Mouse (Mus musculus) right cerebral cortex, postnatal 25 days (tissue): Measurements from ENCODE around the gene Nat9.

Experiments used
- DNase-seq: peaks from one replicate; pipeline ENCODE4 v3.0.0; 2022

Gene Nat9

GRCm38 (mm10) chr11:115150741-115151254 lies 36.9 kb downstream of the Nat9 start:
- no peak for DNase-seq

- DNase-seq, result no peak
Measured at GRCm38 (mm10) chr11:115147813-115148212, 39.8 kb downstream of the Nat9 start.

GRCm38 (mm10) chr11:115141970-115142369 lies 45.7 kb downstream of the Nat9 start:
- no peak for DNase-seq

DNA sequence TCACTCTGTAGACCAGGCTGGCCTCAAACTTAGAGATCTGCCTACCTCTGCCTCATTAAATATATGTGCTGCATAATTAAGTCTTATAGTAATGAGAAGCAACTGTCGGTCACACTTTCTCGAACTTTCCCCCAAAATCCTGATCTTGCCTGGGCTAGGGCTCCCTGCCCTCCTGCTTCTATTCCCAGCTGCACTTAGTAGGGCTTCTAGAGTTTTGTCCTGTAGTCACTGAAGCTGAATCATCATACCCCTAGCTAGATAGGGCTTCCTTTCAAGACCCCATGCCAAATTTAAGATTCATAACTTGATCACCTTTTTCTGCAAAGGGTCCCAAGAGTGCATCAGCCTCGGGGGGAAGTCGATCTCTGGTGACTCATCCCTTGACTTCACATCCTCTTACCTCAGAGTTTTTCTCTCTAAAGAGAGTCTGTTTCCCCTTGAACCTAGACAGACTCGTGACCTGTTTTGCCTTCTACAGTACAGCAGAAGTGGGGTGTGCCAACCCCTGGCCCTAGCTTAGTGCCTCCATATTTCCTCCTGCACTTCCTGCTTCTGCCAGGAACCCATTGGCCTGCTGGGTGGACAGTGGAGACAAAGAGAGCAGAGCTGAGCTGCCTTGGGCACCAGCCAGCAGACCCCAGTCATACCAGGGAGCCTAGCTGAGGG lies 48.9 kb downstream of the Nat9 start:
- no peak for DNase-seq

- DNase-seq, result no peak
Measured at GRCm38 (mm10) chr11:115133800-115134199, 53.9 kb downstream of the Nat9 start, which contains the start of gene Cd300lf. Gene Cd300lf (minus strand): TSS chr11:115133992.
